Mouse (Mus musculus): ENCODE data around the gene Zfp951. TPM values are rescaled to one million over a fixed set of nuclear protein-coding genes. Genes with fewer than 3 reads are reported as not detected.
"Not testable (repeated sequence)": the region's sequence is repeated elsewhere in the genome, so short reads cannot be mapped to it uniquely, and the experiment has no call there.

Zfp951 gene
- 1 to 10 TPM; 3.0 to 3.5 TPM for total RNA-seq (2021)
- long read RNA-seq, experiment 1, partial matches to known transcripts = 1 of 5 reads
- long read RNA-seq, experiment 1, other reads (novel, unspliced or antisense) = 3 of 5 reads
- long read RNA-seq, experiment 2 = 0 reads

DNA sequence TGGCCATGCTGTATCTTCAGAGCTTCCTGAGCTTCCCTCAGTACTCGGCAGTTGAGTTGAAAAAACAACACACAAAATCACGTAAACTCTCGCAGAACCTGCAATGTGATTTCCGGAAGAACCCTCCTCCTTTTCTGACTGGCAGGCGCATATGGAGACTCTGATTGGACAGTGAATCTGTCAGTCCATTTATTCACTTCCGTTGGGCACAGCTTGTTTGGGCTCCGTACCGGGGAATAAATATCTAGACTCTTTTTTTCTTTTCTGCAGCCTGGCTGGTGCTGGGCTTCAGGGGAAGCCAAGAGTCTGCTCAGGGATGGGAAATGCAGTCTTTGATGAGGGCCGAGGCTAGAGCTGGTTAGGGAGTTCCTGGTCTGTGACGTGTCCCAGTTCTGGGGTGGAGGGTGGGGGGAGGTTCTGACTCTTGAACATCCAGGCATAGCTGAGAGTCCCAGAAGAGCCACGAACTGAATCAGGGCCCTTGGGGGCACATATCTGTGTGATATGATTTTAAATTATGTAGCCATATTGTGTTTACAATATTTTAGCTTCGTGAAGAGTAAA is at the start of gene Zfp951:
TSS of gene Zfp951 (minus strand) at position 109 of the 564 bp plus-strand sequence.
- DNase-seq = peak; percentile 49 to 57

DNA sequence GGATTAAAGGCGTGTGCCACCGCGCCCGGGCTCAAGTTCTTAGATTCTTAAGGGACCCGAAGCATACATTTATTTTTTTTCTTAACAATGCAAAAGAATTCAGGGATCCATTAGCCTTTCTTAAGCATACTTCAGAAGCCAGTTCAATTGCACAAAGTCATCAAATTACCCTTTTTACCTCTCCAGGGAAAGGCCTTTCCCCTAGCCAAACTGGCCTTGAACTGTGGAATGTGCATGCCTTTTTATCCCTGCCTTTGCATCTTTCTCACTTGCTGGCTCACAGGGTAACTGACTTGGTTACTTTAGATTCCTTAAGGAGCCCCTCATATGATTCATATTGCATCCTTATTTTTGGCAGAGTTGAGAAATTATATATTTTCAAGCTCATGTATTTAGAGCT is 46.7 kb upstream of the Zfp951 start:
- not testable (repeated sequence) for DNase-seq

DNA sequence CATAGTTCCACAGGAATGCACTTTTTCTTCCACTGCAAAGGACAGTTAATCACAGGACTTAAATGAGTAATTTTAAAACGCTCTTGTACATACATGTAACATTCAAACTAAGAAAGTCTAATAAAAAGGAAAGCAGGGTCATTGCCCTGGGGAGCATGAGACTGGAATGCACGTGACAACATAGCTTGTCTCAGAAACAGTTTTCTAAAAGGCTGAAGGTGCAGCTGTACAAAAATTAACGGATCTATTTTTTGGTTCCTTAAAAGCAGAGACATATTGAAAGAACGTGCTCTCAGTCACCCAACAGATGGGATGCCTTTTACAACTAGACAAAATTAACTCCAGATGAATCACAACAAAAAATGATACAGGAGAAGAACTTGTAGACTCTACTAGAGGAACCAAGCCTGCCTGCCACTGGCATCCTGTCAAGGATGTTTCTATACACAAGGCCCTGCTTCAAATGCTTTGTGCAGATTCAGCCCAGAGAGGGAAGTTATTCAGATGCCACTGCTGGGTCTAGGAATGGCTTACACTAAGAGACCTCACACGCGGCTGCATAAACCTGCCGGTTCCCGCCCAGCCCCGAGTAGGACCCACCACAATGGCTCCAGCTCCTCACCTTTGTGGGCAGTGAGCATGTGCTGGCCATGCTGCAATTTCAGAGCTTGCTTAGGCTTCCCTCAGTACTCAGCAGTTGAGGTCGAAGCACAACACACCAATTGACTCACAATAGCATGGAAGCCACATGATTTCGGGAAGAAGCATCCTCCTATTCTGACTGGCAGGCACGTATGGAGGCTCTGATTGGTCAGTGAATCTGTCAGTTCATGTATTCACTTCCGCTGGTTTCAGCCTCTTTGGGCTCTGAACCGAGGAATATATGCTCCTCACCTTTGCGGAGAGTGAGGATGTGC is 567 bp downstream of the Zfp951 start:
- not testable (repeated sequence) for DNase-seq

DNA sequence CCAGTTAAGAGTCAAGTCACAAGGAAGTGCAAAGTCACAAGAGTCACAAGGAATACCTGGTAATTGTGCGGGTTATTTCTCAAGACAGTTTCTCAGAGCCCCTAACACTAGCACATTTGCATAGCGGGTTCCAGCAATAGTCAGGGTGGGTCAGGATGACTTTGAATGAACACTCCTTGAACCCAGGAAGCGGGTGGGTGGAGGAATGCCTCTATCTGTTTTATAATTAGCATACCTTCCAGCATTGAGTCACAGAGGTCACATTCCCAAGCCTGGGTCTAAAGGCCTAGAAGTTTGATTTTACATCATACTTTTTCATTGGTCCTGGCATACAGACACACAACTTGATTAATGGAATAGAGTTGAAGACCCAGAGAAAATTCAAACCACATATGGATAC is 5.3 kb downstream of the Zfp951 start:
- DNase-seq = not testable (repeated sequence)

DNA sequence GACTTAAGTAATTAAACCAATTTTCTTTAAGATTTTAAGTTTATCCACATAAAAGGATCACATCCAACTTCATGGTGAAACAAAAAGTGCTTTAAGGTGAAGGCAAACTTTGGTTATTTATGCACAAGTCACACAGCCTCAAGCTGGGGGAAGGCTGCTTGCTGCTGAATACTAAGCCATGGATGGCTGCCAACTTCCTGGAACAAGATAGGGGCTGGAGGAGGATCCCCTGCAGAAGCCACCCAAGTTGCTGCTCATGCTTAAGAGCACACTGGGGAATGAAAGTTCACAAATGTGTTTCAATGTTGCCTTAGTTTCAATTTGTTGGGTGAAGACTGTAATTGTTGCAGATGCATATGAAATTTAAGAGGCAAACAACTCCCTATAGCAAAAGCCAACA is 26.5 kb downstream of the Zfp951 start:
- no peak for DNase-seq

DNA sequence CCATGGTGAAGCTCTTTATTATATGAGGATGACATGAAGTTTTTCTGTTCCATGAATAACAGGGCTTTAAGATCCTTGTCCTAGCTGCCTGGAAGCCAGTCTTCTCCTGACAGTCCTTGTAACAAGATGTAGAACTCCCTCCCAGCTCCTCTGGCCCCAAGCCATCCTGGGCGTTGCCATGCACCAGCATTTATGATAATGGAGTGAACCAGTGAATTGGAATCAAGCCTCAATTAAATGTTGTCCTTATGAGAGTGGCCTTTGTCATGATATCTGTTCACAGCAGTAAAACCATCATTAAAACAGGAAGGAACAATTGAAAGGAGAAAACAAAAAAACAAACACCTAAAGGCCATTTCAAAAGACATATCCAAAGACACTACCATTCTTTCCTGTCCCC is 30.3 kb downstream of the Zfp951 start:
- no peak for DNase-seq

DNA sequence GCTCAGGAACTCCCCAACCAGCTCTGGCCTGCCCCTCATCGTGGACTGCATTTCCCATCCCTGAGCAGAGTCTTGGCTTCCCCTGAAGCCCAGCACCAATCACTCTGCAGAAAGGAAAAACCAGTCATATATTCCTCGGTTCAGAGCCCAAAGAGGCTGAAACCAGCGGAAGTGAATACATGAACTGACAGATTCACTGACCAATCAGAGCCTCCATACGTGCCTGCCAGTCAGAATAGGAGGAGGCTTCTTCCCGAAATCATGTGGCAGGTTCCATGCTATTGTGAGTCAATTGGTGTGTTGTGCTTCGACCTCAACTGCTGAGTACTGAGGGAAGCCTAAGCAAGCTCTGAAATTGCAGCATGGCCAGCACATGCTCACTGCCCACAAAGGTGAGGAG is 89.7 kb downstream of the Zfp951 start:
- DNase-seq = not testable (repeated sequence)

Other genes with a start within 250 kb of the Zfp951 start
- gene Abcg3, start 122.6 kb upstream of the Zfp951 start, total RNA-seq (2021) = 1 to 10 TPM in 1 of 2 experiments, under 1 TPM in 1; 0.36 to 1.1 TPM